Mouse (Mus musculus) v-Abl transformed pro-B cells (cell line): ENCODE data around the gene Ica1.

Experiments
- in situ Hi-C, 2 experiments: fragments of 400-800 bp; cut with MboI; formaldehyde crosslinking; loops; one replicate each; pipeline ENCODE4 v1.15.1; 2025; ENCODE audit not compliant: unreplicated experiment in 2 of 2

The Ica1 gene

GRCm38 (mm10) chr6:8778296-8778649 lies at the start of gene Ica1:
TSS of gene Ica1 (minus strand) at chr6:8778488.
- in situ Hi-C loops = no loop called here

GRCm38 (mm10) chr6:8819866-8820265 lies 41.6 kb upstream of the Ica1 start:
- in situ Hi-C loops = loop anchor here in 1 of 2 experiments (10.0 kb wide), 1 partner anchor 625 kb away; the partner anchor contains the start of gene Col28a1

DNA sequence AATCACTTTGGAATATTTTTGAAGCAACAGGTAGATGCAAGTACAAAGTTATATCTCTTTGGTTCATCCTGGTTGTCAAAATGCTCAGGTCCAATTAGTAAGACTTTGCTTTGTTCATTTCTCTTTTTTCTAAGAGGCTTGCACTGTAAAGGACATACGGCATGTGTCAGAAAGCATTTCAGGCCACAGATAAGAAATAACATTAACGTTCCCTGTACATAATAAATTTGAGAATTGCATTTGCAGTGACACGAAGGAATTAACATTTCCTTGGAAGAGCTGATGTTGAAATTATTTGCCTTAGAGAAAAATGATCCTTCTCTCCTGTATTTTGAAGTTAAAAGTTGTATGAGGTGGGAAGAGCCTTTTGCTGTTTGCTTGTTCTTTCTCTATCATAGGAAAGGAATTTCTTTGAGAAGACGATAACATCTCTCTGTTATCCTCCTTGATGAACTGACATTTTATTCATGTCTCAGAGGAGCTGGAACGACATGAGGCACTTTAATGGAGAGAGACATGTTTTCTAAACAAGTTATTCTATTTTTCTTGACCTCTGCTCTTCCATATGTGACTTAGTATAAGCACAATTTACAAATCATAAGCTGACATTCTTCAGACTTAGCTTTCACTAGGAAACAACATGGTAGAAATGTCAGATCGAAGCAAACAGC lies 36.2 kb upstream of the Ica1 start:
- in situ Hi-C loops = no loop called here

DNA sequence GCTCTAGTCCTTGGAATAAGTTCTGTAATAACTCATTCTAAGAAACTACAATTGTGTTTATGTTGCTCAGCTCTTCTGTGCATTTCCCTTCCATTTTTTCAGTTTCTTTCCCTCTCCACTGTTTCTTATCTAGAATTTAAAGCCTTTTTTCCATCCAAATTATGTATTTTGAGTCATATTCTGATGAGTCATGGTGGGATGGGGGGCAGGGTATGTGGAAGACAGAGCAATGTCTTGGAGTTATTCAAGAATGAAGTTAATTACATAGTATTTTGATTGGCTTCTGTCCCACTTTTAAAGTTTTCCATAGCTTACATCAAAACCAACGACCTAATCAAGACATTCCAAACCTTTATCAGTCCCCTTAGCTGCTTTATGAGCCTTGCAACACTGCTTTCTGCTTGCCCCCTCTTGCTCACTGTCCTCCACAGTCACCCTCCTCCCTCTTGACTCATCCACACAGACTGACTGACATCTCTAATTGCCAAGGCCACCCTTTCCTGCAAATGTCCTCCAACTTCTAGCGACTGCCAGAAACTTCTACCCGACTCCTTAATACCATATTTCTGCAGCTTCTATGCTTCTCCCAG lies 24.4 kb upstream of the Ica1 start:
- in situ Hi-C loops = no loop called here

DNA sequence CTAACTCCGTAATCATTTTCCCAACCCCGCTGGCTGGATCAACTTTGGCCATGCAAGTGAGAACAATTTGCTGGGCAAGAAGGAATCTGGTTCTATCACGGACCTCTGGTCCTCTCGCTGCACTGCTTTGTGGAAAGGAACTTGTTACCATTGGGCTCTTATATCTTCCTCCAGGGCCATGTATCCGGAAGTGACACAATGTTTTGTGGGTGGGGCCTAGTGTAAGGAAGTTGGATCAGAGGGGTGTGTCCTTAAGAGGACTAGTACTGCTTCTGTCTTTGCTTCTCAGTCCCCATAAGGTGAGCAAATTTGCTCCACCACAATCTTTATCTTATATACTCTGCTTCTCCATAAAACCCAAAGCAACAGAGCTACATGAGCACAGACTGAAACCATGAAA lies 14.1 kb upstream of the Ica1 start:
- in situ Hi-C loops = no loop called here

DNA sequence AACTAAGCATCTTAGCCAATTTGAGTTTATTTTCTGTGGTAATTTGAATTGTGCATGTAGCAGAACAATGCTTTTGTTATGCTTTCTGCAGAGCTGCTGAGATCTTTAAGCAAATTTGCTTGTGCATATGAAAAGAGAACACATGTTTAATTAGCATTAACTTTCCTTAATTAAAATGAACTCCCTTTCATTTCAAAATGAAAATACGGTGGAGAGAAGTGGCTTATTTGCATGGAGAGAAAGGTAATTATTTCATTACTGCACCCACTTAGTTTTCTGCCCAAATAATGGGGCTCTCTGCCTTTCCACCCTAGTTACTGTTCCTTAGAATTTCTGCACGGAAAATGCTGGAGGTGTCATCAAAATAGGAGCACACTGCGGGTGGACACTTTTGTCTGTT lies 13.5 kb upstream of the Ica1 start:
- in situ Hi-C loops = no loop called here

DNA sequence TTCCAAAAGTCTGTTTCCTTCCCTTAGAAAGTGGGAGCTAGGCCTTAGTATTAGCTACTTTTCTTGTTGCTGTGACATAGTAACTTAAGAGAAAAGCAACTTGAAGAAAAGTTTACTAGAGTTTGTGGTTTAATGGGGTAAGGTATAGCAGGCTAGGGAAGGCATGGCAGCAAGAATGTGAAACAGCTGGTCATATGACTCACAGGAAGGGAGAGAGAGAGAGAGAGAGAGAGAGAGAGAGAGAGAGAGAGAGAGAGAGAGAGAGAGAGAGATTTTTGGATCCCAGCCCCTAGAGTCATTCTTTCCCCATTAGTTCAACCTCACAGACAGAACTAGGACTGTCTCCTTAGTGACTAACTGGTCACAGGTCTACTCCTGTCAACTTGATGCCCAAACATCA lies 2.3 kb upstream of the Ica1 start:
- in situ Hi-C loops = no loop called here

DNA sequence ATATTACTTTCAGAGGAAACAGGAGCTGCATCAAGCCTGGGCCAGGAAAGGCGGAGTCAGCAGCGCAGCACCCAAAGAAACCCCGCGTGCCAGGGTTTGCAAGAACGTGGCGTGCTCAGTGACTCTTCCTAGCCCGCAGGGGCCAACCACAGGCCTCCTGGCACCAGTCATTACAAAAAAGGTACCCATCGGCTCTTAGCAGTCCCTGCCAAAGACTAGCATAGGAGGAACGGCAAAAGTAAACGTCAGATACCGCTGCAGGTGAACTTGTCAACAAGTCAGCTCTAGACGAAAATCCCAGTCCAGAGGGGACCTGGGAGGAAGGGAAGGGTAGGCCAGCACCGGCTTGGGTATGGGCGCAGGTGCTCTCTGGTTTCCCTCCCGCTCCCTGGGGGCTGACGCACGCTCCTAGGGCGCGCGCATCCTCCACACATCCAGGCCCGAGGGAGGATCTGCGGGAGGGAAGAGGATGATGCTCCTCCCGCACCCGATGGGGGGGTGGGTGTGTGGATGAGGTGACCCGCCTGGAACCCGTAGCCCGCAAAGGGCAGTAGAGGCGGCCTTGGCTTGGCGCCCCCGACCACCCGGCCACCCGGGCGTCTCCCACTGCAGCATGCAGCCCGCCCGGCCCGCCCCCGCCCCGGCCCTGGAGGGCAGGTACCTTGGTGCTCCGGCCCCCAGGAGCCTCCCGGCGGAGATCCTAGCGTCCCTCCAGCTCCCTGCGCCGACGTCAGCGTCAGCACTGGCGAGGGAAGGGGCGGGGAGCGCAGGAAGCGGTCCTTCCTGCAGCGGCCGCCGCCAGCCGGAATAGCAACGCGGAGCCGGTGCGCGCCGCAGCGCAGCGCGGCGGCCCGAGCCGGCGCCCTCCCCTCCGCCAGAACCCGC lies 635 bp downstream of the Ica1 start:
- in situ Hi-C loops = no loop called here

- in situ Hi-C loops = no loop called here
Observed at GRCm38 (mm10) chr6:8771539-8771938, 6.7 kb downstream of the Ica1 start.

DNA sequence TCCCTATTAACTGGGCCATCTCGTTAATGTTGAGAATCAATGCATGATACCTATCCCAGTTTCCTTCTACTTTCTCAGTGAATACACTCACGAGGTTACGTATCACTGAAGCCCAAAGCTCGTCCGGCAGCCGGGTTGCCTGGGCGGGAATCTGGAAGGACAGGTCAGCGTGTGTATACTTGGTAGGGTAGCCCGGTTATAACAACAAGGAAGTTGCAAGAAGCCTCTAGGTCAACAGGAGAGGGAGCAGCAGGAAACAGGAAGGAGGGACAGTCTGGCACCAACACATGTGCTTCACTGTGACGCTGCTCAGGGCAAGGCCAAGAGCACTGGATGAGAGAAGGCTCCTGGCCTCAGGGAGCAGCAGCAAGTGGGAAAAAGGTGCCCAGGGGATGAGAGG lies 7.9 kb downstream of the Ica1 start:
- in situ Hi-C loops = no loop called here

GRCm38 (mm10) chr6:8769803-8770202 lies 8.5 kb downstream of the Ica1 start:
- in situ Hi-C loops = no loop called here

GRCm38 (mm10) chr6:8766652-8767051 lies 11.6 kb downstream of the Ica1 start:
- in situ Hi-C loops = no loop called here

DNA sequence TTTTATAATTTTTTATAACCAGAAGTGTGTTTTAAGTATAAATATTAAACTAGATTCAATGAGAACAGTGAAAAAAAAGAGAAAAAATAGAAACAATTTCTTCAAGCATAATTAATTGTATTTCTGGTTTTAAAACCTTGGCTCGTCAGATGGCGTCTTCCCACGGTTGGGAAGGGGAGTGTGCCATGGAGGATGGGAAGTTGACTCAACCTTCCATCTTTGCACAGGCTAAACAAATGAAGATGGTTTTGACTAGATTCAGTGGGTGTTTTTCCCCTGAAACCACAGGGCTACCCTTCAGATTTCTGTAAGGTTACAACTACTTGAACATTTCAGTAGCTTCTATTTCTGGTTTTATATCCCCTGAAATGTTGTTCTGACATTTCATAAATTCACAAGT lies 12.5 kb downstream of the Ica1 start:
- in situ Hi-C loops = no loop called here

DNA sequence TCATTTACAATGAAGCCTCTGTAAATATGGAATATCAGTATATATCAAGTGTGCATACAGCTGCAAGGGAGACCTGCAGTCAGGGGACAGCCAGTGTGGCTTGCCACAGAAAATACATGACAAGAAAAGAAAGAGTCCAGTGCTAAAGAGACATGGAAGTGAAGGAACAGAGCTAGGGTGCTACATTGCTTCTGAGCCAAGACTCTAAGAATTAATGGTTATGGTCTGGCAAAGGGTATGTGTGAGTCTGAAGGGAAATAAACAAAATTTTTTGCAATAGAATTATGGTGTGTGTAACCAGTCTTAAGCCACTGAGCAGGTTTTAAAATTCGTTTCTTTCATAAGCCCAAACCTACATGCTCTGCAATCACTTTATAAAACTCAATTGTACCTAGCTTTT lies 13.2 kb downstream of the Ica1 start:
- in situ Hi-C loops = no loop called here

DNA sequence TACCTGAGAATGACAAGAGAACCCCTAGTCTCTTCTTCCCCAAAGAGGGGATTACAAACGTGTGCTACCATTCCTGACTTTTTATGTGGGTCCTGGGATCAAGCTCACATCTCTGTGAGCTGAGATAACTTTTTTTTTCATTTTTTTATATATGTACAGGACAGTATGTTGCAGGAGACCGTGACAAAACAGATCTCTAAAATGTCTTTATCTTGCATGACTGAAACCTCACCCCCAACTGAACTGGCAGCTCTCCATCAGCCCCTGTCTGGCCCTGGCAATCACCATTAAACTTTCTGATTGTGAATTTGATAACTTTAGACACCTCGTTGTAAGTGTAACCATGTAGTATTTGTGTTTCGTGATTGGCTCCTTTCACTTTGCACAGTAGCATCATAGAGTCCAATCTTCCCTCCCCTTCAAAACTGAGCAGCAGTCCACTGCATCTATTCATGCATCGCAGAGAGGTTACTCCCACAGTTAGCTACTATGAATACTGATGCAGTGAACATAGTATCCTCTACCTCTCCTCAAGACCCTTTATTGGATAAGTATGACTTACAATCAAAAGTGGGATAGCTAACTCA lies 17.5 kb downstream of the Ica1 start:
- in situ Hi-C loops = no loop called here

GRCm38 (mm10) chr6:8759901-8760300 lies 18.4 kb downstream of the Ica1 start:
- in situ Hi-C loops = no loop called here

- in situ Hi-C loops = no loop called here
Observed at GRCm38 (mm10) chr6:8755760-8756276, 22.5 kb downstream of the Ica1 start.

- in situ Hi-C loops = no loop called here
Observed at GRCm38 (mm10) chr6:8754486-8754885, 23.8 kb downstream of the Ica1 start.

- in situ Hi-C loops = no loop called here
Observed at GRCm38 (mm10) chr6:8753723-8754036, 24.6 kb downstream of the Ica1 start.

DNA sequence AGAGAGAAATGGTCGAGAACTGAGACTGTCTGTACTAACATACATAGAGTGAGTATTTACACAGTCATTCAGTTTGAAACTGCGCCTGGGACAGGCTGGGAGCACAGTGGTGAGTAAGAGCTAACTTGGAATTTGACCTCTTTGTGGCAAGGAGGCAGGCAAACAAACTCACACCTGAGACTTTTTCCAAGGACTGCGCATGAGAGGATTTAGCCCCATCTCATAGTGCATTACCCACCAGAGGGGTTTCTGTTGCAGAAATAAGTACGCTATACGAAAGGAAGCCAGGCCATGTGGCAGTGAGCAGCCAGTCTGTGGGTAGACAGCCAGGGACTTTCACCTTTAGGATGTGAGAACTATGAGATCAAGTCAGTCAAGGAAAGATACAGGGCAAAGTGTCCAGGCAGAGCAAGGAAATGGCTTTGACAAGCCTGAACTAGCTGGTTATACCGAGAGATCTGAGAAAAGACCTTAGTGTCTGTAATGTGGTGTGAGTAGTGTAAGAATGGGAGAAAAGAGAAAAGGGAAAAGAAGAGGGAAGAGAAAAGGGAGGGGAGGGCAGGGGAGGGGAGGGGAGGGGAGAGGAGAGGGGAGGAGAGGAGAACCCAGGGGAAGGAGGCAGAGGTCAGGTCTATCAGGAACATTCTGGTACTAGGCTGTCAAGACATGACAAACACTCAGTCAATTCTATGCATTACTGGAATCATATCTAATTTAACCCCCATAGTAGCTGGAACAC lies 25.1 kb downstream of the Ica1 start:
- in situ Hi-C loops = no loop called here
